ENCODE assay signal across 8 mouse cellular contexts in genomic region chr15:103146627-103147421, GRCm38 (mm10). TPM values are rescaled to one million over a fixed set of nuclear protein-coding genes. Genes with fewer than 3 reads are reported as not detected.
DNase-seq lines count a peak whose midpoint lies in the region; ATAC-seq lines count a peak whose summit lies in the region.

No protein-coding gene starts in this region.

- peak; percentile 45; the same call in 1 of the 2 replicates for ATAC-seq in embryonic facial prominence, embryonic 11.5 days (replicated peaks; ENCODE audit: insufficient number of reproducible peaks, low FRiP score, low TSS enrichment, low read depth)
- peak; percentile 84 for ATAC-seq in hindbrain, embryonic 16.5 days
- ATAC-seq in activated CD4-positive, CD25-positive, alpha-beta regulatory T cell, adult 4 months = no peak

- no peaks in the 10 kb centered on the region for H3K9me3 ChIP-seq in embryonic facial prominence, embryonic 11.5 days (replicated peaks; ENCODE audit: control insufficient read depth, low read length)
- no peaks in the 10 kb centered on the region for H3K9me3 ChIP-seq in hindbrain, embryonic 16.5 days (ENCODE audit: control insufficient read depth, low read length)

- no peak overlapping the region for H3K27ac ChIP-seq in embryonic facial prominence, embryonic 11.5 days (replicated peaks; ENCODE audit: low read depth, low read length)
- peak overlapping the region; percentile 82 for H3K27ac ChIP-seq in hindbrain, embryonic 16.5 days (ENCODE audit: low read depth, low read length)

- intact Hi-C loops in left cerebral cortex, postnatal 36 days (cut with DNase I) = no loop called here

- peak overlapping the region; percentile 84 for H3K4me2 ChIP-seq in embryonic facial prominence, embryonic 11.5 days (ENCODE audit: low read depth, low read length)
- H3K4me2 ChIP-seq in hindbrain, embryonic 16.5 days (ENCODE audit: low read length) = peak overlapping the region; percentile 82

- peak overlapping the region; percentile 52 for H3K9ac ChIP-seq in embryonic facial prominence, embryonic 11.5 days (replicated peaks; ENCODE audit: low read length)
- H3K9ac ChIP-seq in hindbrain, embryonic 16.5 days (ENCODE audit: low read depth, low read length) = peak overlapping the region; percentile 58

- H3K4me3 ChIP-seq in embryonic facial prominence, embryonic 11.5 days (ENCODE audit: low read depth, low read length) = peak overlapping the region; percentile 35
- H3K4me3 ChIP-seq in hindbrain, embryonic 16.5 days (ENCODE audit: low read length) = peak overlapping the region; percentile 44

- H3K4me1 ChIP-seq in embryonic facial prominence, embryonic 11.5 days (ENCODE audit: control insufficient read depth, insufficient read depth, low read length) = no peaks in the 10 kb centered on the region
- peaks cover 16% of the 10 kb centered on the region for H3K4me1 ChIP-seq in hindbrain, embryonic 16.5 days (ENCODE audit: control insufficient read depth, insufficient read depth, low read depth, low read length)

- under 1% methylated on average over 54 of the region's 57 CpGs for WGBS in embryonic facial prominence, embryonic 11.5 days
- WGBS in hindbrain, embryonic 16.5 days = under 1% methylated on average over 28 of the region's 57 CpGs

- peak; percentile 46 for DNase-seq in adrenal gland, adult 2 months
- no peak for DNase-seq in adrenal gland, postnatal 4 days (ENCODE audit: low spot score in 2 of 2)
- DNase-seq in Muller cell, postnatal 12 days (ENCODE audit: inconsistent ontology term) = peak; percentile 57
- DNase-seq in embryonic facial prominence, embryonic 11.5 days (ENCODE audit: low spot score) = peak; percentile 65
- peak; percentile 70 to 75 for DNase-seq in left cerebral cortex, postnatal 36 days (ENCODE audit: low spot score in 2 of 2)
- DNase-seq in neural tube, embryonic 10.5 days (ENCODE audit: extremely low spot score, low spot score) = peak; percentile 65

- H3K36me3 ChIP-seq in embryonic facial prominence, embryonic 11.5 days (replicated peaks; ENCODE audit: control insufficient read depth, insufficient read depth, low read depth, low read length) = no peaks in the 10 kb centered on the region
- H3K36me3 ChIP-seq in hindbrain, embryonic 16.5 days (ENCODE audit: control insufficient read depth, insufficient read depth, low read length) = no peaks in the 10 kb centered on the region

- peaks cover 48% of the 10 kb centered on the region for H3K27me3 ChIP-seq in embryonic facial prominence, embryonic 11.5 days (ENCODE audit: control insufficient read depth, insufficient read depth, low read length)
- no peaks in the 10 kb centered on the region; the same call in 1 of the 2 replicates for H3K27me3 ChIP-seq in hindbrain, embryonic 16.5 days (replicated peaks; ENCODE audit: control insufficient read depth, insufficient read depth, low read length)

RNA-seq across cellular contexts. Expression of gene Smug1, which starts 20.1 kb away (rescaled TPM):
- total RNA-seq in adrenal gland, adult 2 months (2021) = 10 to 100 TPM; 11.0 to 16.7 TPM
- 16.6 and 17.1 TPM in 2 replicates for polyA plus RNA-seq in adrenal gland, adult 2 months (2012; rRNA removed)
- total RNA-seq in adrenal gland, postnatal 4 days (2021) = 10 to 100 TPM; 17.7 to 19.0 TPM
- 17.8 and 20.5 TPM in 2 replicates for polyA plus RNA-seq in embryonic facial prominence, embryonic 11.5 days (2014; fragmentation: Nextera tagmentation; extraction: Ambion mirVana)
- 25.1 and 29.1 TPM in 2 replicates for polyA plus RNA-seq in hindbrain, embryonic 16.5 days (2015; fragmentation: Nextera tagmentation; extraction: Ambion mirVana)
- total RNA-seq in left cerebral cortex, postnatal 36 days (2021) = 10 to 100 TPM; 18.3 to 20.0 TPM
- polyA plus RNA-seq in activated CD4-positive, CD25-positive, alpha-beta regulatory T cell, adult 4 months (2017; shearing (Covaris generic)) = 1 to 10 TPM; 4.0 to 5.8 TPM

Comparison
In these comparisons a context has a peak if more than half of its experiments do, and no peak if none do; other contexts are left out.
1. DNase-seq: peak in adrenal gland, adult 2 months (single experiment), Muller cell, postnatal 12 days (single experiment), embryonic facial prominence, embryonic 11.5 days (single experiment), left cerebral cortex, postnatal 36 days (2 of 2) and neural tube, embryonic 10.5 days (single experiment); none in adrenal gland, postnatal 4 days (0 of 2).